Mouse (Mus musculus) hindbrain, embryonic 10.5 days (tissue): ENCODE measurements around the gene Lim2. TPM values are rescaled to one million over a fixed set of nuclear protein-coding genes. Genes with fewer than 3 reads are reported as not detected.

ENCODE experiments used
- DNase-seq: peaks from one replicate; pipeline ENCODE4 v3.0.0-alpha.2; 2017; ENCODE audit warnings: low spot score
- H3K27ac ChIP-seq: fragments of 300-500 bp; sonication (generic); 2 replicates; pipeline ENCODE4 v1.5.1; 2016; ENCODE audit warnings: mild to moderate bottlenecking, moderate library complexity
- H3K27me3 ChIP-seq: fragments of 300-500 bp; sonication (generic); 2 replicates; pipeline ENCODE4 v1.6.1; 2016; ENCODE audit warnings: mild to moderate bottlenecking; ENCODE audit not compliant: poor library complexity, insufficient read depth, severe bottlenecking
- H3K36me3 ChIP-seq: fragments of 300-500 bp; sonication (generic); 2 replicates; pipeline ENCODE4 v1.6.1; 2016; ENCODE audit warnings: mild to moderate bottlenecking, moderate library complexity
- H3K4me1 ChIP-seq: fragments of 300-500 bp; sonication (generic); replicated peaks from 2 replicates; pipeline ENCODE4 v1.6.1; 2016; ENCODE audit warnings: mild to moderate bottlenecking
- H3K4me3 ChIP-seq: fragments of 300-500 bp; sonication (generic); 2 replicates; pipeline ENCODE4 v1.5.1; 2016; ENCODE audit warnings: mild to moderate bottlenecking, moderate library complexity
- H3K9me3 ChIP-seq: fragments of 300-500 bp; sonication (generic); 2 replicates; pipeline ENCODE4 v1.6.1; 2016; ENCODE audit warnings: mild to moderate bottlenecking, moderate library complexity
- WGBS: fragments of 180-500 bp; shearing (Covaris S2); methylation state at CpG from one replicate; pipeline ENCODE4 v1.1.7; 2016; 5-methylcytosine and 5-hydroxymethylcytosine counted together
- polyA plus RNA-seq: library from polyadenylated mRNA; unstranded; fragments of >200 nt; fragmentation: Nextera tagmentation; extraction: Ambion mirVana; gene quantifications from 2 replicates; pipeline ENCODE4 v1.2.1, GENCODE M21; 2016

Lim2 gene
- polyA plus RNA-seq, 1 experiment from 2014 or later: not detected

GRCm38 (mm10) chr7:43429500-43429899 lies 2.0 kb downstream of the Lim2 start:
- WGBS: 60% methylated on average over 4 of the region's 4 CpGs
- H3K4me3 ChIP-seq: no peak overlapping the region
- DNase-seq: no peak
- H3K36me3 ChIP-seq: no peaks in the 10 kb centered on the region
- no peaks in the 10 kb centered on the region for H3K27me3 ChIP-seq
- H3K27ac ChIP-seq: no peak overlapping the region
- no peaks in the 10 kb centered on the region for H3K4me1 ChIP-seq
- peaks cover 2% of the 10 kb centered on the region; the same call in 1 of the 2 replicates for H3K9me3 ChIP-seq

GRCm38 (mm10) chr7:43432891-43433290 lies 5.4 kb downstream of the Lim2 start:
- Histone ChIP-seq H3K4me3 (no peak overlapping the region), H3K27ac (no peak overlapping the region), H3K9me3 (peaks cover 2% of the 10 kb centered on the region; the same call in 1 of the 2 replicates), H3K4me1 (no peaks in the 10 kb centered on the region), H3K27me3 (no peaks in the 10 kb centered on the region), H3K36me3 (no peaks in the 10 kb centered on the region)
- 79% methylated on average over 4 of the region's 4 CpGs for WGBS
- DNase-seq: no peak

- H3K36me3 ChIP-seq: no peaks in the 10 kb centered on the region
- WGBS: 87% methylated on average over 5 of the region's 5 CpGs
- H3K27ac ChIP-seq: no peak overlapping the region
- no peak overlapping the region for H3K4me3 ChIP-seq
- H3K9me3 ChIP-seq: peaks cover 2% of the 10 kb centered on the region; the same call in 1 of the 2 replicates
- H3K4me1 ChIP-seq: no peaks in the 10 kb centered on the region
- H3K27me3 ChIP-seq: no peaks in the 10 kb centered on the region
- DNase-seq: no peak
Observed at GRCm38 (mm10) chr7:43434676-43435075, 7.2 kb downstream of the Lim2 start.

- Histone ChIP-seq H3K4me1 (no peaks in the 10 kb centered on the region), H3K27me3 (no peaks in the 10 kb centered on the region), H3K9me3 (peaks cover 2% of the 10 kb centered on the region; the same call in 1 of the 2 replicates), H3K27ac (no peak within 1 kb of the TSS), H3K4me3 (no peak within 1 kb of the TSS), H3K36me3 (no peaks in the 10 kb centered on the region)
- WGBS: 78% methylated on average over 10 of the region's 10 CpGs
- no peak for DNase-seq
Observed at GRCm38 (mm10) chr7:43436341-43437255, 9.1 kb downstream of the Lim2 start, which contains the start of gene Nkg7. TSS of gene Nkg7 (plus strand) at chr7:43437073.

GRCm38 (mm10) chr7:43438611-43439010 lies 11.1 kb downstream of the Lim2 start:
- 85% methylated on average over 4 of the region's 4 CpGs for WGBS
- no peak for DNase-seq

GRCm38 (mm10) chr7:43440482-43440881 lies 13.0 kb downstream of the Lim2 start, which contains the start of gene Cldnd2:
TSS of gene Cldnd2 (plus strand) at chr7:43440782.
- whole genome bisulfite sequencing: 86% methylated on average over 6 of the region's 6 CpGs
- no peak for DNase-seq
- no peaks in the 10 kb centered on the region for H3K27me3 ChIP-seq
- H3K4me3 ChIP-seq: no peak within 1 kb of the TSS
- no peaks in the 10 kb centered on the region for H3K36me3 ChIP-seq
- no peak within 1 kb of the TSS for H3K27ac ChIP-seq
- H3K4me1 ChIP-seq: peaks cover 22% of the 10 kb centered on the region
- H3K9me3 ChIP-seq: no peaks in the 10 kb centered on the region

More at GRCm38 (mm10) chr7:43438611-43439010, 11.1 kb downstream of the Lim2 start:
- no peaks in the 10 kb centered on the region for H3K9me3 ChIP-seq
- no peaks in the 10 kb centered on the region for H3K36me3 ChIP-seq
- peaks cover 10% of the 10 kb centered on the region for H3K4me1 ChIP-seq
- H3K4me3 ChIP-seq: no peak overlapping the region
- no peaks in the 10 kb centered on the region for H3K27me3 ChIP-seq
- no peak overlapping the region for H3K27ac ChIP-seq

GRCm38 (mm10) chr7:43441071-43441470 lies 13.6 kb downstream of the Lim2 start:
- Histone ChIP-seq H3K36me3 (no peaks in the 10 kb centered on the region), H3K9me3 (no peaks in the 10 kb centered on the region), H3K4me3 (no peak overlapping the region), H3K27me3 (no peaks in the 10 kb centered on the region), H3K27ac (no peak overlapping the region), H3K4me1 (peaks cover 22% of the 10 kb centered on the region)
- WGBS: 91% methylated on average over 3 of the region's 3 CpGs
- DNase-seq: no peak

GRCm38 (mm10) chr7:43442684-43443083 lies 15.2 kb downstream of the Lim2 start:
- WGBS: 13% methylated on average over 9 of the region's 9 CpGs
- Histone ChIP-seq H3K9me3 (no peaks in the 10 kb centered on the region), H3K27me3 (no peaks in the 10 kb centered on the region), H3K4me1 (peaks cover 22% of the 10 kb centered on the region), H3K27ac (peak overlapping the region; percentile 84), H3K4me3 (peak overlapping the region; percentile 66), H3K36me3 (no peaks in the 10 kb centered on the region)
- DNase-seq: no peak

- H3K9me3 ChIP-seq: no peaks in the 10 kb centered on the region
- H3K27me3 ChIP-seq: no peaks in the 10 kb centered on the region
- H3K4me1 ChIP-seq: peaks cover 22% of the 10 kb centered on the region
- no peaks in the 10 kb centered on the region for H3K36me3 ChIP-seq
- WGBS: under 1% methylated on average over 36 of the region's 36 CpGs
- DNase-seq: peak; percentile 76
- peak overlapping the region; percentile 66 for H3K4me3 ChIP-seq
- H3K27ac ChIP-seq: peak overlapping the region; percentile 84
Observed at GRCm38 (mm10) chr7:43443126-43443916, 15.9 kb downstream of the Lim2 start.

GRCm38 (mm10) chr7:43443917-43444293 lies 16.4 kb downstream of the Lim2 start, which contains the start of the genes Etfb and Gm45233:
TSS of gene Etfb (plus strand) at chr7:43444083.
TSS of gene Gm45233 (plus strand) at chr7:43444128.
- Histone ChIP-seq H3K36me3 (no peaks in the 10 kb centered on the region), H3K9me3 (no peaks in the 10 kb centered on the region), H3K27me3 (no peaks in the 10 kb centered on the region), H3K4me3 (peak within 1 kb of the TSS; percentile 66), H3K27ac (peak within 1 kb of the TSS; percentile 88), H3K4me1 (peaks cover 22% of the 10 kb centered on the region)
- peak; percentile 95 for DNase-seq
- WGBS: under 1% methylated on average over 27 of the region's 27 CpGs

- Histone ChIP-seq H3K9me3 (no peaks in the 10 kb centered on the region), H3K27ac (no peak overlapping the region), H3K27me3 (no peaks in the 10 kb centered on the region), H3K4me3 (no peak overlapping the region), H3K36me3 (peaks cover 8% of the 10 kb centered on the region), H3K4me1 (peaks cover 16% of the 10 kb centered on the region)
- 91% methylated on average over 4 of the region's 4 CpGs for WGBS
- DNase-seq: no peak
Observed at GRCm38 (mm10) chr7:43447801-43448200, 20.3 kb downstream of the Lim2 start.

GRCm38 (mm10) chr7:43448246-43448645 lies 20.8 kb downstream of the Lim2 start:
- Histone ChIP-seq H3K27me3 (no peaks in the 10 kb centered on the region), H3K36me3 (peaks cover 12% of the 10 kb centered on the region), H3K4me1 (peaks cover 12% of the 10 kb centered on the region), H3K4me3 (no peak overlapping the region), H3K9me3 (no peaks in the 10 kb centered on the region), H3K27ac (no peak overlapping the region)
- WGBS: 91% methylated on average over 3 of the region's 3 CpGs
- DNase-seq: no peak
